Mouse (Mus musculus) heart, embryonic 11.5 days (tissue): ENCODE measurements around the gene Lrrc8e. TPM values are rescaled to one million over a fixed set of nuclear protein-coding genes. Genes with fewer than 3 reads are reported as not detected.
"Not testable (repeated sequence)": the region's sequence is repeated elsewhere in the genome, so short reads cannot be mapped to it uniquely, and the experiment has no call there.

Experiments
- ATAC-seq: fragments of 200-750 bp; cut with Nextera tagmentation; replicated peaks from 2 replicates; pipeline ENCODE4 v1.8.0; 2017; ENCODE audit warnings: moderate library complexity; ENCODE audit not compliant: insufficient number of reproducible peaks, low FRiP score, low TSS enrichment
- H3K27ac ChIP-seq: fragments of 300-500 bp; sonication (generic); 2 replicates; pipeline ENCODE4 v1.5.1; 2014; ENCODE audit warnings: mild to moderate bottlenecking, low read depth, low read length
- H3K27me3 ChIP-seq: fragments of 300-500 bp; sonication (generic); 2 replicates; pipeline ENCODE4 v1.6.1; 2014; ENCODE audit warnings: mild to moderate bottlenecking, low read length, mixed read lengths; ENCODE audit not compliant: control insufficient read depth, insufficient read depth
- H3K36me3 ChIP-seq: fragments of 300-500 bp; sonication (generic); 2 replicates; pipeline ENCODE4 v1.6.1; 2014; ENCODE audit warnings: mild to moderate bottlenecking, low read length, moderate library complexity, mixed read lengths; ENCODE audit not compliant: control insufficient read depth, insufficient read depth
- H3K4me1 ChIP-seq: fragments of 300-500 bp; sonication (generic); 2 replicates; pipeline ENCODE4 v1.6.1; 2014; ENCODE audit warnings: low read length; ENCODE audit not compliant: control insufficient read depth, insufficient read depth
- H3K4me2 ChIP-seq: fragments of 300-500 bp; sonication (generic); 2 replicates; pipeline ENCODE4 v1.6.1; 2014; ENCODE audit warnings: mild to moderate bottlenecking, moderate library complexity
- H3K4me3 ChIP-seq: fragments of 300-500 bp; sonication (generic); 2 replicates; pipeline ENCODE4 v1.5.1; 2014; ENCODE audit warnings: low read depth, low read length
- H3K9ac ChIP-seq: fragments of 300-500 bp; sonication (generic); 2 replicates; pipeline ENCODE4 v1.6.1; 2014; ENCODE audit warnings: mild to moderate bottlenecking, low read depth, low read length, moderate library complexity
- H3K9me3 ChIP-seq: fragments of 300-500 bp; sonication (generic); replicated peaks from 2 replicates; pipeline ENCODE4 v1.6.1; 2016; ENCODE audit warnings: low read length; ENCODE audit not compliant: control insufficient read depth
- WGBS: fragments of 180-500 bp; shearing (Covaris S2); extraction: QIAGEN DNeasy Blood & Tissue Kit; methylation state at CpG from one replicate; pipeline ENCODE4 v1.1.7; 2014; ENCODE audit not compliant: insufficient replicate concordance; 5-methylcytosine and 5-hydroxymethylcytosine counted together
- polyA plus RNA-seq: library from polyadenylated mRNA; unstranded; fragments of >200 nt; fragmentation: Nextera tagmentation; extraction: Ambion mirVana; gene quantifications from 2 replicates; pipeline ENCODE4 v1.2.1, GENCODE M21; 2014

The Lrrc8e gene
- polyA plus RNA-seq, 1 experiment from 2014 or later: 0.06 TPM

DNA sequence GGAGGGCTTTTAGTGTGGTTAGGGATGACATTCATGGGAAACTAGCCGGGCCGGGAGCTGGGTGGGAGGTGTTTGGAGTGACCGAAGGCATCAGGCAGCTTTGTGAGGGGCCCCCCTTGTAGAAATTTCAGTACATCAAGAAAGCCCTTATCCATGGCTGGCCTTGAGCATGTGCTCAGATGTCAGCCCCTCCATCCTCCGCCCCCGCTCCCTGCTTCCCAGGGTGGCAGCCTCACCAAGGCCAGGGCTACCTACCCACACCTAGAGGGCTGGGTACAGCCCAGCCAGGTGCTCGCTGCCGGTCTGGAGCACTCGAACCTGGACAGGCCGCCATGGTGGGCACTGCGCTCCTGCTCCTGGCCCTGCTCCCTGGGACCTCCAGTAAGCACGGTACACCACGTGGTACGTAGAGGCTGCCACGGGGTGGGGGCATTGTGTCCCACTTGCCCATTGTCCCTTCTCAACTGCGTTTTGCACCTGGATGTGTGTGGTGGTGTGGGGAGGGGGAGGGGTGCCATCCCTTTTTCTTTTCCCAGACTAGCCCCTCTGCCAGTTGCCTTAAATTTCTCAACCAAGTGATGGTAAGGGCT, 21.4 kb downstream of the Lrrc8e start, which contains the start of gene Tgfbr3l:
Gene Tgfbr3l, plus strand, starts transcription at position 264 of the 590 bp plus-strand sequence.
- 83% methylated on average over 15 of the region's 15 CpGs for WGBS
- H3K9ac ChIP-seq: peak within 1 kb of the TSS; percentile 43; the same call in 1 of the 2 replicates
- peak within 1 kb of the TSS; percentile 53 for H3K4me2 ChIP-seq
- peaks cover 9% of the 10 kb centered on the region for H3K4me1 ChIP-seq
- ATAC-seq: no peak
- no peak within 1 kb of the TSS for H3K4me3 ChIP-seq
- H3K27me3 ChIP-seq: peaks cover 3% of the 10 kb centered on the region; the same call in 1 of the 2 replicates
- H3K9me3 ChIP-seq: no peaks in the 10 kb centered on the region
- H3K36me3 ChIP-seq: peaks cover 28% of the 10 kb centered on the region
- no peak within 1 kb of the TSS; the same call in 1 of the 2 replicates for H3K27ac ChIP-seq

DNA sequence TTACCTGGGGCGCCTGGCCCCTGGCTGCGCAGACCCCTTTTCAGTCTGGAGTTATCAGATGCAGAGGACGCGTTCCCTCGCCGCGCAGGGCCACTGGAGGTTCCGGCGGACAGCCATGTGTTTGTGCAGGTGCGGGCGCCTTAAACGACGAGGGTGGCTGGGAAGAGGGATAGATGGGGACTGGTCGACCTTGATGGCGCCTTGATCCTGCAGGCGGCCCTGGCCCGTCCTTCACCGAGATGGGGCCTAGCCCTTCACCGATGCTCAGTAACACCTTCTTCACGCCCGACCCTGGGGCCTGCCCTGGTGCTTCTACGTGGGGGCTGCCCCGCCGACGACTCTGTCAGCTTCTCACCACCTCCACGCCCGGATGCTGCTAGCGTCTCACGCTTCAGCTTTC, 22.6 kb downstream of the Lrrc8e start:
- Histone ChIP-seq H3K4me1 (peaks cover 15% of the 10 kb centered on the region), H3K4me3 (peak overlapping the region; percentile 3; the same call in 1 of the 2 replicates), H3K27me3 (peaks cover 3% of the 10 kb centered on the region; the same call in 1 of the 2 replicates), H3K4me2 (peak overlapping the region; percentile 53), H3K36me3 (peaks cover 19% of the 10 kb centered on the region), H3K27ac (peak overlapping the region; percentile 31; the same call in 1 of the 2 replicates), H3K9ac (peak overlapping the region; percentile 43; the same call in 1 of the 2 replicates), H3K9me3 (no peaks in the 10 kb centered on the region)
- WGBS: 14% methylated on average over 29 of the region's 29 CpGs
- no peak for ATAC-seq

DNA sequence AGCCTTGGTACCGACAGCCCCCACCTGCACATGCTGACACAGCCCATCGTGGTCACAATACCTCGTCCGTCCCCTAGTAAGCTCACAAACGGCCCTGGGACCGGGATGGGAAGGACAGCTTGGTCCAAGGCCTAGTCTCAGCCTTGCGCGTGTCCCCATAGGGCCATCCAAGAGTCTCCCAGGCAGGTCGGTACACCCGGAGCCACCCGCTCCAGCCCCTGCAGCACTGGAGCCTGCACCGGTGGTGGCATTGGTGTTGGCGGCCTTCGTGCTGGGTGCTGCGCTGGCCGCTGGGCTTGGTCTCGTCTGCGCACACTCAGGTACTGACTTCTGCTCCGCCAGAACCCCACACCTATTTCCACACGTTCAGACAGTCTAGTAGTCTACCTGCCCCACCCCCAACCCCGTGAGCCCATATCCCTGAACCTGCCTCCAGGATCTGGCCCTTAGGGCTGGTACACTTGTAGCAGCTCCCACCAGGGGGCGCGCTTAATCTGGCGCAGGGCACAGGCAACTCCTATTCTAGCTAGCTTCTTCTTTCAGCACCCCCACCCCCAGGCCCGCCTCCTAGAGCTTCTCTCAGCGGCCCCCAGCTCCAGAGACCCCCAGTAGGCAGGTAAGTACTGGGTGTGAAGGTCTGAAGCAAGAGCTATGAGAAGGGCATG, 23.8 kb downstream of the Lrrc8e start:
- Histone ChIP-seq H3K4me2 (peak overlapping the region; percentile 16; the same call in 1 of the 2 replicates), H3K4me3 (no peak overlapping the region), H3K27ac (no peak overlapping the region), H3K27me3 (peaks cover 3% of the 10 kb centered on the region; the same call in 1 of the 2 replicates), H3K4me1 (peaks cover 16% of the 10 kb centered on the region), H3K9me3 (no peaks in the 10 kb centered on the region), H3K36me3 (peaks cover 14% of the 10 kb centered on the region), H3K9ac (0 out of 2 replicates have a peak overlapping the region, but pooled peaks have one; percentile 17)
- 0 out of 2 replicates have a peak, but pooled peaks have one; percentile 1 for ATAC-seq
- 30% methylated on average over 26 of the region's 26 CpGs for WGBS

DNA sequence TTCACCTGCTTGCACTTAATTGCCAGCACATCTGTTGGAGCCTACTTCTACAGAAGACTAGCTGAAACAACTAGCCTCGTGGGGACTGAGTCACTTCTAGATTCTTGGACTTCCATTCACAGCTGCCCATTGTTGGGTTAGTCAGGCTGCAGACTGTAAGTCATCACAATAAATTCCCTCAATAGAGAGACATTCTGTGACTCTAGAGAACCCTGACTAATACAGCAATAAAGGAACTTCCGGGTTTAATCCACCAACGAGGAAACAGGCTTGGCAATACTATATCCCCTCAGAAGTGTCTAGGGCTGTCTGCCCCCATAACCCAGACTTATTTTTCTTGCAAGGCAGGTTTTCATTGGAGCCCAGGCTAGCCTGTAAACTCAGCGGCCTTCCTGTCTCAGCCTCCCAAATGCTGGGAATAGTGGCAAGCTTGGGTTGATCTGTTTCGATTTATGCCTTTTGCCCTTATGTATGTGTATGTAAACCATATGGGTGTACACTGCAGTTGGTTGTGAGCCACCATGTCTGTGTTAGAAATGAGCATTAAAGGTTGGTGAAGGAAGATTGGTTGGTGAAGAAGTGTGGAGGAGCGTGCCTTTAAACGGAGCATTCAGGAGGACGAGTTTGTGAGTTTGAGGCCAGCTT, 25.6 kb downstream of the Lrrc8e start:
- no peak for ATAC-seq
- H3K4me1 ChIP-seq: peaks cover 16% of the 10 kb centered on the region
- H3K36me3 ChIP-seq: peaks cover 6% of the 10 kb centered on the region; the same call in 1 of the 2 replicates
- no peak overlapping the region for H3K27ac ChIP-seq
- H3K9me3 ChIP-seq: no peaks in the 10 kb centered on the region
- peak overlapping the region; percentile 93 for H3K9ac ChIP-seq
- 45% methylated on average over 8 of the region's 8 CpGs for WGBS
- peak overlapping the region; percentile 89 for H3K4me3 ChIP-seq
- peaks cover 3% of the 10 kb centered on the region; the same call in 1 of the 2 replicates for H3K27me3 ChIP-seq
- H3K4me2 ChIP-seq: peak overlapping the region; percentile 78

DNA sequence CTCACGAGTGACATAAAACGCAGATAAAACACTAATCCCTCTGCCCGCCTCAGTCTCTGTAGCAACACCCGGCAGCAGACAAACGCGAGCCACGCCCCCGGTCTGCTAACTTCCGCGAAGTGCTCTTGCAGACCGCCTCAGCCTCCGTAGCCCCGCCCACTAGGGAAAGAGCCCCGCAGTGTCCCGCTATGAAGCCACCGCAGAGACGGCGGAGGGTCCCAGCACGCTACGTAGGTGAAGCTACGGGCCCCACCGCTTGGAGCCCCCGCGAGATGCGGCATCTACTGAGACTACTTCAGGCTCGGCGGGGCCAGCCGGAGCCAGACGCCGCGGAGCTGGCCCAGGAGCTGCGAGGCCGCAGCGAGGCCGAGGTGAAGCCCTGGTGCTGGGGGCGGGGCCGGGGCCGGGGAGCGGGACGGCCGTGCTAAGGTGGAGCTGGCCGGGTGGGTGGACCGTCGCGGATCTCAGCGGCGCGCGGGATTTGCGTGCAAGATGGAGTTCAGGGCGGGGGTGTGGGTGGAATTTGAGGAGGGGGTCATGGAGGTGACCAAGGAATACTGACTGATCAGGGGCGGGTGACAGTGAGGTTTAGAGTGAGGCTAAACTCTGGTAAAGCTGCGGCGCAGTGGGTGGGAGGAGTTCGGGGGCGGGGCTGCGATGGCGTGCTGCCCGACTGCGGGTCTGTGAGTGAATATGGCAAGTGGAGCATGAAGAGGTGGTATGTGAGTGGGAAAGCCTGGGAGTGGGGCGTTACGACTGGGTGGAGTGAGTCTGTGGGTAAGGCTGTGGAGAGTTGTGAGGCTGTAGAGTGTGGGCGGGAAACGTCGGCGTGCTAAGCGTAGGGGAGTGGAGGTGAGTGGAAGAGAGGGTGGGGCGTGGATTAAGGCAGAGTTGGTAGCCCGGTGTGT, 26.6 kb downstream of the Lrrc8e start, which contains the start of gene Snapc2:
Gene Snapc2, plus strand, starts transcription at position 147 of the 908 bp plus-strand sequence.
- H3K9ac ChIP-seq: peak within 1 kb of the TSS; percentile 93
- under 1% methylated on average over 68 of the region's 69 CpGs for WGBS
- peak within 1 kb of the TSS; percentile 89 for H3K4me3 ChIP-seq
- H3K27me3 ChIP-seq: peaks cover 3% of the 10 kb centered on the region; the same call in 1 of the 2 replicates
- H3K4me1 ChIP-seq: peaks cover 19% of the 10 kb centered on the region
- H3K36me3 ChIP-seq: peaks cover 6% of the 10 kb centered on the region; the same call in 1 of the 2 replicates
- ATAC-seq: peak; percentile 90
- H3K4me2 ChIP-seq: peak within 1 kb of the TSS; percentile 78
- H3K27ac ChIP-seq: peak within 1 kb of the TSS; percentile 82
- no peaks in the 10 kb centered on the region for H3K9me3 ChIP-seq

DNA sequence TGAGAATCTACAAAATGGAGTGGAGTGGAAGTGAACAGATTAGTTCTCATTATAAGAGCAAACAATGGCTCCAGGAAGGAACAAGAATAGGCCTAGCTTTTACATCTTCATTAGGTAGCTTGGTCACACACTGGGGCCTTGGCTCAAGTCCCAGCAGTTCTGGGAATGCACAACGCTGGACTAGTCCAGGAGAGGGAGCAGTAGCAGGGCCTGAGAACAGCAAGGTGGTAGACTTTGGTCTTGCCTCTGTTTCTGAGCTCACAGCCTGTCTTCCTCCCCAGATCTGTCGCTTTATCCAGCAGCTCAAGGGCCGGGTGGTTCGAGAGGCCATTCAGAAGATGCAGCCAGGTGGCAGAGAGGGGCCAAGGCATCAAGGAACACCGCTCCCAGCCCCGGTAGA, 27.4 kb downstream of the Lrrc8e start:
- H3K27me3 ChIP-seq: peaks cover 3% of the 10 kb centered on the region; the same call in 1 of the 2 replicates
- no peaks in the 10 kb centered on the region for H3K9me3 ChIP-seq
- no peak for ATAC-seq
- H3K4me3 ChIP-seq: peak overlapping the region; percentile 89
- H3K4me1 ChIP-seq: peaks cover 21% of the 10 kb centered on the region
- peak overlapping the region; percentile 78 for H3K4me2 ChIP-seq
- H3K36me3 ChIP-seq: peaks cover 6% of the 10 kb centered on the region; the same call in 1 of the 2 replicates
- 60% methylated on average over 6 of the region's 6 CpGs for WGBS
- H3K9ac ChIP-seq: peak overlapping the region; percentile 93
- H3K27ac ChIP-seq: no peak overlapping the region

DNA sequence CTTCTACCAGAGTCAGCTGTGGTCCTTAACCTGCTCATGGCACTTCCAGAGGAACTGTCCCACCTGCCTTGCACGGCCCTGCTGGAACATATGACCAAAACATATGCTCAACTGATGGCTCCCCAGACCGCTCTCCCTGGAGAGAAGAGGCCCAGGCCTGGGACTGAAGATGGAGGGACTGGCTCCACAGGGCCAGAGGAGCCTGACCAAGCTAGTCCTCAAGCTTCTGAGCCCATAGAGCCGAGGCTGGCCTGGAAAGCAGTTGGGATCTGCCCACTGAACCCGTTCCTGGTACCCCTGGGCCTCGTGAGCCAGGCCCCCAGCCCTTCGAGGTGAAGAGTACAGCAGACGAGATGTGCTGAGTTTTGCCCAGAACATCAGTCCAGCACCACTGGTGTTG, 28.8 kb downstream of the Lrrc8e start:
- 85% methylated on average over 7 of the region's 7 CpGs for WGBS
- ATAC-seq, H3K4me3 ChIP-seq, H3K27ac ChIP-seq, H3K27me3 ChIP-seq, H3K4me2 ChIP-seq, H3K36me3 ChIP-seq, H3K9ac ChIP-seq, H3K9me3 ChIP-seq: not testable (repeated sequence)
- H3K4me1 ChIP-seq: peaks cover 18% of the 10 kb centered on the region
